Mouse (Mus musculus): Measurements from ENCODE around the gene Esrrg.
A peak's percentile ranks its signal among the peaks of the same experiment; 100 is the strongest.

Gene Esrrg

DNA sequence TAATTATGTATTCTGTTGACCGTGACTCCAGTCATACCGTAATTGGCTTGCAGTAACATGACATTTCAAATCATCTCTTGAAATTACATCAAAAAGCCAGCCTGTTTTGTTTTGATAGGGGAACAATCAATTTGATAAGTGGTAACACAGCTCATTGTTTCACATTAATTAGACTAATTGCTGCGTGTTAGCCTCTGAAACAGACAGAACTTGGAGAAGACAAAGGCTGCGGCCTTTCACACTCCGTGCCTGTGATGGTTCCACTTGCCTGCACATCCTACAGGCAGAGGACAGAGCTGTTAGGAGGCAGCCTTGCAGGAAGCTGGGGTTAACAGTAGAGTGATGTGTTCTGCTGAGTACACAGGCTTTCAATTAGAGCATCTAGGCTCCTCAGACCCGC lies 309.7 kb downstream of the Esrrg start:
- no peak for DNase-seq

- no peak for DNase-seq
Observed at GRCm38 (mm10) chr1:187918939-187919338, 310.3 kb downstream of the Esrrg start.

GRCm38 (mm10) chr1:187920156-187920777 lies 311.7 kb downstream of the Esrrg start:
- no peak for DNase-seq

GRCm38 (mm10) chr1:187931146-187931545 lies 322.6 kb downstream of the Esrrg start:
- DNase-seq = no peak

DNA sequence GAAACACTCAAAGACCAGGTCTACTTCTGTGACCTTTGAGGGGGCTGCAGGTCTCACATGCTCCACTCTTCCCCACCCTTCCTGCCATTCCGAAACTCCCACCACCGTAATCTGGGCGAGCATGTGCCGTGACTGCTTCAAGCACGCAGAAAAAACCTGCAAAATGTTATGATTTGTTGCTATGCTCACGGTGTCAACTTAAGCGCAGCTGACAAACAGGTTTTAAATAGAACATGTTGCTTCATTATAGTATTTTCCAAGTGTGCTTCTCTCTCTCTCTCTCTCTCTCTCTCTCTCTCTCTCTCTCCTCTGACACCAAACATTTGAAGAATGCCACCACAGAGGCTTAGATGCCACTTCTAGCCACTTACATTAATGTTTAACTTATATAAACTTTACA lies 330.1 kb downstream of the Esrrg start:
- no peak for DNase-seq

- DNase-seq = peak in 1 of 2 experiments; percentile 11
Observed at GRCm38 (mm10) chr1:187939078-187939477, 330.5 kb downstream of the Esrrg start.

- DNase-seq = no peak
Observed at GRCm38 (mm10) chr1:187951506-187951905, 342.9 kb downstream of the Esrrg start.

DNA sequence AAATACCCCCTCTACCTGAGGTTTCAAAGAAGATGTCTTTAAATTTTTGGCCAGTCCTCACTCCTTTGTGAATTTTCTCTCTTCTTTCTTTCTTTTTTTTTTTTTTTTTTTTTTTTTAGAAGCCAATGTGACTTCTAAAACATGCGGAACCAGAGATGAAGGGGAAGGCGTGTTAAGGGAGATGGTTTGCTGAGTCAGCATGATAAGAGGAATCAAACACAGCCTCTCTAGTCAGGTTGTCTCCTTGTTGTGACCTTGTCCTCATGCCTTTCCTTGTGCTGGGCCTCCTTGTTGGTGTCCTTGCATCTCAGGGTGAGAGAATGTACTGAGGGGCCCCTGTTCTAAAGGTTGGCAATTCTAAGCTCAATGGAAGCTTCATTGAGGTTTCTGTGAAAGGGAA lies 348.1 kb downstream of the Esrrg start:
- DNase-seq = no peak

- no peak for DNase-seq
Observed at GRCm38 (mm10) chr1:187959192-187959591, 350.6 kb downstream of the Esrrg start.

GRCm38 (mm10) chr1:187961452-187961851 lies 352.9 kb downstream of the Esrrg start:
- no peak for DNase-seq

DNA sequence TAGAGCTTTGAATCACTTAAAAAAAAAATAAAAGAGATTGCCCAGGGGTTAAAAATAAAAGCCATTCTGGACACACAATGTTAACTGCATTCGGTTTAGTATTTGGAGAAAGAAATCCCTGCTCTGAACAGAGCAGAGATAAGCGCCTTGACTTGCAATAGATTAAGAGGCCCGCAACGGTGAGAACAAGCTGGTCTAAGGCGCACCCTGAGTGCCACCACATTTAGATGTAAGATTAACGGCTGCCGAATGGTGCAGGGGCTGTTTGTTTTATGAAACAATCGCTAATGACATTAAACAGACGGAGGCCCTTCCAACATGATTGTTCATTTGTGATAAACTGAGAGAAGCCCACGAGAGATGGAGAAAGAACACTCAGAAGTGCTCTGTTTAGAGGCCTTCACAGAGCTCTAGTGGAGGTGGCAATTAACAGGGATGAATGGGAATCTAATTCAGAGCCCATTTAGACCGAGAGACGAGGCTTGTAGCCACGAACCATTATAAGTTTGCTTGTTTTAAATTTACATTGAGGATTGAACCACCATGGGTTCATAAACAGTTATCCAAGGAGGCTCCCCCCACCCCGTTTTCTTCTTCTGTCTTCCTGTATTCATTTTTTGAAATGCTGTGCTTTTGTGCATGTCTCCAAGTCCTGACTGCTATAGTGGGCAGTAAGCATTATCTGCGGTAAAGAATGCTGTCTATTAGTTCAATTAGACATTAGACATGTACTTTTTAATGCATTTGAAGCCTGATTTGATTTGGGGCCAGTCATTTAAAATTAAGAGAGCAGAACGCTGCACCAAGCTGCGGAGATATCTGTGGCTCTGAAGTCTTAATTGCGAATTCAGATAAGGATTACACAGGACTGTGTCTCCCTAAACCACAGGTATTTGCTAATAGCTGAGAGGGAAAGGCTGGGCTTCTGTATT lies 356.5 kb downstream of the Esrrg start:
- DNase-seq = no peak

- DNase-seq = no peak
Observed at GRCm38 (mm10) chr1:187965921-187966320, 357.3 kb downstream of the Esrrg start.

DNA sequence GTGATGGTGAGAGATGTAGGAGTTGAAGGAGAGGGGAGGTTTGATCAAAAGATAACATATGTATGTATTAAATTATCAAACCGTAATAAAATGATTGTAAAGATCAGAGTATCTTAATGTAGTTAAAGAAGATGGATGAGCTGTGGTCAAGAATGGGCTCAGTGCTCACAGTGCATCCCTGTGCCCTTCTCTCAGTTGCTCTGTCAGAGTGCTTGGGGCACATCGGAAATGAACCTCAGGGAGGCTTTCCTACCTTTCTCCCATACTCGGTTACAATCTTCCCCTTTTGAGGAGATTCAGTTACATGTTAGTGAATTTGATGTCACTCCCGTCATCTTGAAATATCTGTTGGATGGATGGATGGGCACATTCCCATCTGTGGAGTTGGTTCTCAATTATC lies 359.8 kb downstream of the Esrrg start:
- DNase-seq = no peak

DNA sequence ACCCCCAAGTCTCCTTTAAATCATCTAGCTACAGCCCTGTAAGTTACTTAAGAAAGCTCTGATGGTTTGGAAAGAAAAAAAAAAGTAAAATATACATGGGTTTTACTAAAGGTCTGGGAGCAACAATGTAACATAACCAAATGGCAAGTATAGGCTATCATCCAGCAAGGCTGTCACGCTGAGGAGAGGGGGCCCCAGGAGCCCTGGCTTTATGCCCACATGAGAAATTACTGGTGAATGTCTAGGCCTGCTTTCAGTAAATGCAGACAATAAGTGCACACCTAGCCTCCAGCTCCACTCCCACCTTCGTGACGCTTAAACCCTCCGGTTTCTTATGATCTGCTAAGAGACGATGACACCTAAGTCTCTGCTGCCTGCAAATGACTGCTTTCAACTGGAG lies 360.9 kb downstream of the Esrrg start:
- no peak for DNase-seq

- DNase-seq = peak; percentile 28 to 55
Observed at GRCm38 (mm10) chr1:187974396-187974795, 365.8 kb downstream of the Esrrg start.

DNA sequence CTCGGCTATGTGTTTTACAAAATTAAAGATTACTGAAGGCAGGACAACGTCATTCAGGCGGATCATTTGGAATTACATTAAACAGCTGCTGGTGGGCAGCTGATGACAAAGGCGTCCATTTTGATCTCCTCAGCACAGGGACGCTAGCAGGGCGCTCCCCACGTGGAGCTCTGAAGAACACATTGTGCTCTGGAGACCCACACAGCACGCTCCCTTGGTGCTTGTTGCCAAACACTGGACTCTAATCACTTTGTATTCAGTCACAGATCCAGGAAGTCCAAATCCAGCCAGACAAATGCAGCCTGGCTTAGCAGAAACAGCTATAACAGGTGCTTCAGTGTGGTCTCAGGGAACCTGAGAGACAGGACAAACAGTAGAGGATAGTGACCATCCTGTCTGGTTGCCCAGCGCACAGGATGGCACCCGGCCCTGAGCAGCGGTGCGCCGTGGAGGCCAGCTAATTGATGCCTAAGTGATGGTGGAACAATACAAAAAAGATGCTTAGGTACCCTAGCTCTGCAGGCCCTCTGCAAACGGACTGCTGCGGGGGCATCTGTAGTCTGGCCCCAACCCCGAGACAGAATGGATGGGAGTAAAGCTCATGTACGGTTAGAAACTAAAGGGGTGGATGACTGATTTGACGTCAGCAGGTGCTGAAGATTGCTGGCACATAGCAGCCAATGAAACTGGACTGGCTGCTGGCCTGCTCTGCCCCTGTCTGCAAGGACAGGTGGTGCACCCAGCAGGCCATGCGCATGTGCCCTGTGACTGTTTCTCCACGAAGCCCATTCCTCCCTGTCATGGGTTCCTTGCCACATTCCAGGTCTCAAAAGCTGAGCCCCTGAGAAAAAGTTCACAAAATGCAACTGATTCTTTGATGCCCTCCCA lies 367.1 kb downstream of the Esrrg start:
- no peak for DNase-seq

DNA sequence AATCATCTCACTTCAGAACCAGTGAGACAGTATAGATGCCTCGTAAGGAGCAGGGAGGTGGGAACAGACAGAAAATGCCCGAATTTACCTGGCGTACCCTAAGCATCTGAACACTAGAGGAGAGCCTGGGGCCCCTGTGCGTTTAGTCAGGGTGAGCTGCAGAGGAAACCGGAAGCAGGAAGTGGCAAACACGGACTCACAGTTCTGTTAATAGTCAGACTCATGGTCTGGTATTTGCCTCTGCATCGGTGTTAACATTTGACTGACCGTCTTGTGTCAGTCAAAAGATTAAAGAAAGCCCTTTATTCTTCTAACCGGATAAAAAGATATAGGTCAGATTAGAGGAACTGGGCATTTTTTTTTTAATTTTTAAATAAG lies 367.8 kb downstream of the Esrrg start:
- no peak for DNase-seq

GRCm38 (mm10) chr1:187981028-187981427 lies 372.4 kb downstream of the Esrrg start:
- DNase-seq = no peak

DNA sequence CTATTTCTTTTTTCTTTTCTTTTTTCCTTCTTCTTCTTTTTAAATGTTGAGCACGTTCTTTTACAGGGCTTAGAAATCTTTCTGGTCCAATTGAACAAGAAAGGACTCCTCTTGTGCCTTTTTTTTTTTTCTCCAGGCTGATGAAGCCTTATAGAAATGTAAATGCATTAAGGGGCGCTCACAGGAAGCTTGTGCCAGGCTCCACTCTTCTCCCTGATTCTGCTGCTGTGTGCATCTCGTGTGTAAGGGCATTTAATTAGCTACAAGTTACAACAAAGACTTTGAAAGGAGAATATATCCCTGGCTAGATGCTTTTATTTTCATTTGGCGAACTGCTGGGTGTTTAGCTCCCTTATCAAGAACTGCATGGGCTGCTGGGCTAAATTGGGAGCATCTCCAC lies 374.6 kb downstream of the Esrrg start:
- no peak for DNase-seq

DNA sequence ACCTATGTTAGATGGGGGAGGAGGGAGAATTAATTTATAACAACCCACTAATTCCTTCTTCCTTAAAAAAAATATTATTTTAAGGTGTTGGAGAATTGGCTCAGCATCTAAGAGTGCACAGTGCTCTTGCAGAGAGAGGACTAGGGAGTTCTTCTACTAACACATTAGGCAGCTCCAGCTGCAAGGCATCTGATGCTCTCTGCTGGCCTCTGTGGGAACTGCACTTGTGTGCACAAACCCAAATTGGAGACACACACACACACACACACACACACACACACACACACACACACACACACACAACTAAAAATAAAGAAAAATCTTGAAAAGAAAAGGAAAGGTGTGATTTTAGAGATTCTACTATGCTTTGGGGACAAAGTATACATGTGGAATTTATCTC lies 381.6 kb downstream of the Esrrg start:
- DNase-seq = peak in 1 of 2 experiments; percentile 54

DNA sequence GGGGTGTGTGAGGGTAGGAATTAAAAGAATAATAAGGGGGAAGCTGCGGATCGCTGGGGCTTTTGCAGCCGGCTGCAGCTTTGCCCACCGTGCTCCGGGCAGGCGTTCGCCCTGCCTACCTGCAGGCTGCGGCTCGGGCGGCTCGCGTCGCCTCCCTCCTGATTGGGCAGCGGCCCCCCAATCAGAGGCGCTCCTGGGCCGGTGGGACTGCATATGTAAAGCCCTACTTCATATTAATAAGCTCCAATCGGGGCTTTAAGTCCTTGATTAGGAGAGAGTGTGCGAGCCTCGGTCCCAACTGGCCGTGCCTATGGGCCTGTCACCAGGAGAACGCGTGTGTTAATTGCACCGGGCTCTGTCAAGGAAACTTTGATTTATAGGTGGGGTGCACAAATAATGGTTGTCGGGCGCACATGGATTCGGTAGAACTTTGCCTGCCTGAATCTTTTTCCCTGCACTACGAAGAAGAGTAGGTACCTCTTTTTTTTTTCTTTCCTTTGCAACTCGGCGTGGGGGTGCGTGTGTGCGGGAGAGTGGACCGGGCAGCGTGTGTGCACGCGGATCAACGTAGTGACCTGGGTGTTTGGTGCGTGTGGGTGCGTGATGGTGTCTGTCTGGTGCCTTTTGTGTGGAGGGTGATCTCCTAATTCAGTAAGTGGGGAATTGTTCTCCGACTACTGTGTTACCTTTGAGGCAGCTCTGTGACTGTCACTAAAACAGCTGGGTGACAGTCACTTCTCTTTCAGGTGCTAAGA lies 389.2 kb downstream of the Esrrg start:
- DNase-seq = peak; percentile 77

- peak; percentile 34 to 38 for DNase-seq
Observed at GRCm38 (mm10) chr1:187999121-187999520, 390.5 kb downstream of the Esrrg start.

Measured in kidney, postnatal 36 days (tissue).